In genomic region chr4:45730862-45731831, GRCm38 (mm10) we compare ENCODE assay signal across 8 mouse cellular contexts.
A peak's percentile ranks its signal among the peaks of the same experiment; 100 is the strongest.
DNase-seq lines count a peak whose midpoint lies in the region; ATAC-seq lines count a peak whose summit lies in the region.

No protein-coding gene starts in this region.

- no peak overlapping the region for H3K9ac ChIP-seq in hindbrain, embryonic 15.5 days
- H3K9ac ChIP-seq in midbrain, embryonic 13.5 days (replicated peaks), result no peak overlapping the region

- WGBS in hindbrain, embryonic 15.5 days, result 35% methylated on average over 14 of the region's 14 CpGs
- 34% methylated on average over 14 of the region's 14 CpGs for WGBS in midbrain, embryonic 13.5 days

- H3K9me3 ChIP-seq in hindbrain, embryonic 15.5 days, result no peaks in the 10 kb centered on the region
- no peaks in the 10 kb centered on the region for H3K9me3 ChIP-seq in midbrain, embryonic 13.5 days

- ATAC-seq in hindbrain, embryonic 15.5 days (ENCODE audit: low FRiP score, low read depth), result peak; percentile 57
- peak; percentile 72 for ATAC-seq in midbrain, embryonic 13.5 days

- peak; percentile 50 for DNase-seq in left cerebral cortex, postnatal 4 days
- no peak for DNase-seq in left cerebral cortex, postnatal 14 days (ENCODE audit: low spot score in 2 of 2)
- DNase-seq in embryo, embryonic 10 days (ENCODE audit: low spot score), result peak; percentile 77
- no peak for DNase-seq in urinary bladder, adult 2 months (ENCODE audit: low spot score)
- DNase-seq in urinary bladder, adult 18-20 months (ENCODE audit: low spot score in 2 of 2), result no peak
- no peak for DNase-seq in right cerebral cortex, postnatal 36 days (ENCODE audit: low spot score in 2 of 2)

- no peak overlapping the region for H3K27ac ChIP-seq in hindbrain, embryonic 15.5 days (replicated peaks)
- H3K27ac ChIP-seq in midbrain, embryonic 13.5 days, result 0 out of 2 replicates have a peak overlapping the region, but pooled peaks have one; percentile 26

- no peak overlapping the region for H3K4me2 ChIP-seq in hindbrain, embryonic 15.5 days
- no peak overlapping the region for H3K4me2 ChIP-seq in midbrain, embryonic 13.5 days (replicated peaks)

- H3K36me3 ChIP-seq in hindbrain, embryonic 15.5 days, result no peaks in the 10 kb centered on the region
- H3K36me3 ChIP-seq in midbrain, embryonic 13.5 days, result no peaks in the 10 kb centered on the region

- no peak overlapping the region for H3K4me3 ChIP-seq in hindbrain, embryonic 15.5 days
- no peak overlapping the region for H3K4me3 ChIP-seq in midbrain, embryonic 13.5 days (replicated peaks)

- peaks cover 33% of the 10 kb centered on the region for H3K4me1 ChIP-seq in hindbrain, embryonic 15.5 days (replicated peaks)
- peaks cover 47% of the 10 kb centered on the region for H3K4me1 ChIP-seq in midbrain, embryonic 13.5 days (replicated peaks)

- no peaks in the 10 kb centered on the region for H3K27me3 ChIP-seq in hindbrain, embryonic 15.5 days
- H3K27me3 ChIP-seq in midbrain, embryonic 13.5 days, result peaks cover 10% of the 10 kb centered on the region; the same call in 1 of the 2 replicates

- intact Hi-C loops in left cerebral cortex, postnatal 4 days (cut with DNase I), result no loop called here
- intact Hi-C loops in left cerebral cortex, postnatal 14 days (cut with DNase I), result no loop called here

Comparison
In these comparisons a context has a peak if more than half of its experiments do, and no peak if none do; other contexts are left out.
1. DNase-seq: peak in left cerebral cortex, postnatal 4 days (single experiment) and embryo, embryonic 10 days (single experiment); none in left cerebral cortex, postnatal 14 days (0 of 2), urinary bladder, adult 2 months (single experiment), urinary bladder, adult 18-20 months (0 of 2) and right cerebral cortex, postnatal 36 days (0 of 2).